Mouse (Mus musculus): ENCODE results near the gene Dupd1. TPM values are rescaled to one million over a fixed set of nuclear protein-coding genes. Genes with fewer than 3 reads are reported as not detected.

Dupd1 gene
- not detected for polyA plus RNA-seq (2017; shearing (Covaris generic))

DNA sequence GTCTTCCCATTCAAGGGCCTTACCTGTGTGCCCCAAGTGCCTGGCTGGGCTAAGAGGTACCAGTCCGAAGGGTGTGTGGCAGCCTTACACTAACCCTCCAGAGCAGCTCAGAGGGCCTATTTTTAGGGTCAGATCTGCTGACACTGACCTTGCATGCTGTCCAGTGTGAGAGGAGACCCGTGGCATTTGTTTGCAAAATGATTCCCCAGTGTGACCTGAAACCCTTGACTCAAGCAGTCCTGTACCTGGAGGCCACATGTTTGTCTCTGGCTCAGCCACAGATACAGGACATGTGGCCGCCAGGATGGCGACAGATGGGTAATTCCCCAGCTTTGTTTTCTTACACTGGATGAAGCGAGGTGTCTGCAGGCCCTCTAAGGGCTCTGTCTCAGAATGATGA, at the start of gene Dupd1:
Dupd1 (minus strand) TSS at position 91 of the 400 bp plus-strand sequence.

GRCm38 (mm10) chr14:21750881-21751542, 36.6 kb upstream of the Dupd1 start, which contains the start of gene Dusp13:
TSS of gene Dusp13 (minus strand) at chr14:21751181.

GRCm38 (mm10) chr14:21750008-21750880, 35.9 kb upstream of the Dupd1 start, which contains the start of gene Samd8:
TSS of gene Samd8 (plus strand) at chr14:21750531.

Other genes with a start within 250 kb of the Dupd1 start
- 19.0 TPM for gene Kat6b, start 233.1 kb downstream of the Dupd1 start, polyA plus RNA-seq (2017; shearing (Covaris generic))
- gene Samd8, start 36.0 kb upstream of the Dupd1 start, polyA plus RNA-seq (2017; shearing (Covaris generic)) = 6.2 TPM
- gene Dusp13, start 36.6 kb upstream of the Dupd1 start, polyA plus RNA-seq (2017; shearing (Covaris generic)) = 0.45 TPM
- 178 TPM for gene Vdac2, start 110.7 kb upstream of the Dupd1 start, polyA plus RNA-seq (2017; shearing (Covaris generic))
- 37.0 TPM for gene Comtd1, start 134.4 kb upstream of the Dupd1 start, polyA plus RNA-seq (2017; shearing (Covaris generic))